Mouse (Mus musculus): Measurements from ENCODE around the gene Ehbp1l1. TPM values are rescaled to one million over a fixed set of nuclear protein-coding genes. Genes with fewer than 3 reads are reported as not detected.
A peak's percentile ranks its signal among the peaks of the same experiment; 100 is the strongest.

The Ehbp1l1 gene
- polyA plus RNA-seq, 1 experiment from 2014 or later: 43.4 TPM

DNA sequence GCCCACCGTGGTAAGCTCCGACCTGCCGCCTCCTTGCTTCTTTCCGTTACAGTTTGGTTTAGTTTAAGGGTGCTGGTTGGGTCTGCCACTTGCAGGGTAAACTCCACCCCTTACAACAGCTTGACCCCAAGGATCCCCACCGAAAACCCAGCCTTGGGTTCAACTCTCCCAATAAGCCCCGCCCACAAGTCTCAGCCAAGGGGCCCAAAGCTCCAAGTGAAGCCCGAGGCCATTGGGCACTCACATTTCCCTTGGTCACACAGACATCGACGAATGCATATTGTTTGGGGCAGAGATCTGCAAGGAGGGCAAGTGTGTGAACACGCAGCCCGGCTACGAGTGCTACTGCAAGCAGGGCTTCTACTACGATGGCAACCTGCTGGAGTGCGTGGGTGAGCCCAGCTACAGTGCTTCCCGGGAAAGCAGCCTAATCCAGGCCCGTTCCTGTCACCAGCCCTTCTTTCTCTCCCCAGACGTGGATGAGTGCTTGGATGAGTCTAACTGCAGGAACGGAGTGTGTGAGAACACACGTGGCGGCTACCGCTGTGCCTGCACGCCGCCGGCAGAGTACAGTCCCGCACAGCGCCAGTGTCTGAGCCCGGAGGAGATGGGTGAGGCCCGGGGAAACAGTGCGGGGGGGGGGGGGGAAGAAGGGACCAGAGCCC is 30.3 kb upstream of the Ehbp1l1 start:
- H3K4me3 ChIP-seq (ENCODE audit: low read depth, low read length): no peak overlapping the region
- ATAC-seq (ENCODE audit: low read depth) (peak; percentile 48; the same call in 1 of the 2 replicates), DNase-seq (ENCODE audit: low spot score) (no peak)
- H3K27me3 ChIP-seq (replicated peaks; ENCODE audit: control insufficient read depth, insufficient read depth, low read length): peaks cover 26% of the 10 kb centered on the region
- H3K9me3 ChIP-seq (ENCODE audit: control insufficient read depth, low read length): no peaks in the 10 kb centered on the region
- peak overlapping the region; percentile 46 for H3K9ac ChIP-seq (ENCODE audit: low read depth, low read length)
- peaks cover 80% of the 10 kb centered on the region for H3K36me3 ChIP-seq (ENCODE audit: control insufficient read depth, insufficient read depth, low read length)
- peak overlapping the region; percentile 33 for H3K4me2 ChIP-seq (ENCODE audit: low read depth, low read length)
- no peaks in the 10 kb centered on the region for H3K4me1 ChIP-seq (ENCODE audit: control insufficient read depth, insufficient read depth, low read length)
- no peak overlapping the region for H3K27ac ChIP-seq (replicated peaks; ENCODE audit: low read depth, low read length)
- 23% methylated on average over 15 of the region's 29 CpGs for WGBS

DNA sequence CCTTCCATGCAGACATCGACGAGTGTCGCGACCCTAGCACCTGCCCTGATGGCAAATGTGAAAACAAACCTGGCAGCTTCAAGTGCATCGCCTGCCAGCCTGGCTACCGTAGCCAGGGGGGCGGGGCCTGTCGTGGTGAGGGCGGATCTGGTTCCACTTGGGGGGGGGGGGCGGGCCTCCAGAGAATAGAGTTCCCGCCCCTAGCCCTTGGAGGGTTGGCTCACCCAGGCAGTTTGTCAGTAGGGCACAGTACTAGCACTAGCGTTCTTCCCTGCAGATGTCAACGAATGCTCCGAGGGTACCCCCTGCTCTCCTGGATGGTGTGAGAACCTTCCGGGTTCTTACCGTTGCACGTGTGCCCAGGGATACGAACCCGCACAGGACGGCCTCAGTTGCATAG is 25.6 kb upstream of the Ehbp1l1 start:
- DNase-seq (ENCODE audit: low spot score): peak; percentile 30
- H3K4me3 ChIP-seq (ENCODE audit: low read depth, low read length): no peak overlapping the region
- H3K36me3 ChIP-seq (ENCODE audit: control insufficient read depth, insufficient read depth, low read length): peaks cover 49% of the 10 kb centered on the region
- H3K4me1 ChIP-seq (ENCODE audit: control insufficient read depth, insufficient read depth, low read length): no peaks in the 10 kb centered on the region
- H3K27me3 ChIP-seq (replicated peaks; ENCODE audit: control insufficient read depth, insufficient read depth, low read length): peaks cover 37% of the 10 kb centered on the region
- ATAC-seq (ENCODE audit: low read depth): peak; percentile 30; the same call in 1 of the 2 replicates
- no peak overlapping the region for H3K4me2 ChIP-seq (ENCODE audit: low read depth, low read length)
- WGBS: 14% methylated on average over 17 of the region's 20 CpGs
- no peaks in the 10 kb centered on the region for H3K9me3 ChIP-seq (ENCODE audit: control insufficient read depth, low read length)
- no peak overlapping the region for H3K27ac ChIP-seq (replicated peaks; ENCODE audit: low read depth, low read length)
- H3K9ac ChIP-seq (ENCODE audit: low read depth, low read length): no peak overlapping the region

GRCm38 (mm10) chr19:5750951-5751350 is 24.8 kb upstream of the Ehbp1l1 start:
- Histone ChIP-seq H3K4me2 (ENCODE audit: low read depth, low read length) (no peak overlapping the region), H3K27me3 (replicated peaks; ENCODE audit: control insufficient read depth, insufficient read depth, low read length) (peaks cover 36% of the 10 kb centered on the region), H3K27ac (replicated peaks; ENCODE audit: low read depth, low read length) (no peak overlapping the region), H3K36me3 (ENCODE audit: control insufficient read depth, insufficient read depth, low read length) (peaks cover 42% of the 10 kb centered on the region), H3K4me3 (ENCODE audit: low read depth, low read length) (no peak overlapping the region), H3K4me1 (ENCODE audit: control insufficient read depth, insufficient read depth, low read length) (peaks cover 3% of the 10 kb centered on the region), H3K9ac (ENCODE audit: low read depth, low read length) (no peak overlapping the region), H3K9me3 (ENCODE audit: control insufficient read depth, low read length) (no peaks in the 10 kb centered on the region)
- WGBS: 11% methylated on average over 18 of the region's 22 CpGs
- DNase-seq (ENCODE audit: low spot score): no peak
- ATAC-seq (ENCODE audit: low read depth): no peak

- Histone ChIP-seq H3K4me2 (ENCODE audit: low read depth, low read length) (no peak overlapping the region), H3K4me3 (ENCODE audit: low read depth, low read length) (no peak overlapping the region), H3K36me3 (ENCODE audit: control insufficient read depth, insufficient read depth, low read length) (peaks cover 39% of the 10 kb centered on the region), H3K27me3 (replicated peaks; ENCODE audit: control insufficient read depth, insufficient read depth, low read length) (peaks cover 41% of the 10 kb centered on the region), H3K4me1 (ENCODE audit: control insufficient read depth, insufficient read depth, low read length) (peaks cover 12% of the 10 kb centered on the region), H3K9me3 (ENCODE audit: control insufficient read depth, low read length) (no peaks in the 10 kb centered on the region), H3K27ac (replicated peaks; ENCODE audit: low read depth, low read length) (no peak overlapping the region), H3K9ac (ENCODE audit: low read depth, low read length) (no peak overlapping the region)
- WGBS: 74% methylated on average over 6 of the region's 6 CpGs
- DNase-seq (ENCODE audit: low spot score) (no peak), ATAC-seq (ENCODE audit: low read depth) (no peak)
These were observed 23.4 kb upstream of the Ehbp1l1 start for GRCm38 (mm10) chr19:5749476-5749875.

DNA sequence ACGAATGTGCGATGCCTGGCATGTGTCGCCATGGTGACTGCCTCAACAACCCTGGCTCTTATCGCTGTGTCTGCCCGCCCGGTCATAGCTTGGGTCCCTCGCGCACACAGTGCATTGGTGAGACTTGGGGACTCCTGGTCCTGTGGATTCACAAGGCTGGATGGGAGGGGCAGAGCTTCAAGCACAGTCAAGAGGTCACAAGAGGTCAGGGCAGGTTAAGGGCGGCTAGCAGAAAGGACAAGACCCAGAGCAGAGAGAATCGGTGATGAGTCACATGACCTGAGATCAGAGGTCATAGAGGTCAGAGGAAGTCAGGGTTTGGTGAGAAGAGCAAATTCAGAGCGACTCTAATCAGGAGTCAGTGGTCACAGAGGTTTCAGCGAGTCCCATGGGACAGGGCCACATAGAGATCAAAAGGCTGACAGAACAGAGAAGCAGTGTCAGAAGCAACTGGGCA is 20.8 kb upstream of the Ehbp1l1 start:
- H3K27me3 ChIP-seq (replicated peaks; ENCODE audit: control insufficient read depth, insufficient read depth, low read length): peaks cover 41% of the 10 kb centered on the region
- H3K9me3 ChIP-seq (ENCODE audit: control insufficient read depth, low read length): no peaks in the 10 kb centered on the region
- DNase-seq (ENCODE audit: low spot score): no peak
- H3K9ac ChIP-seq (ENCODE audit: low read depth, low read length): no peak overlapping the region
- H3K27ac ChIP-seq (replicated peaks; ENCODE audit: low read depth, low read length): no peak overlapping the region
- ATAC-seq (ENCODE audit: low read depth): no peak
- peaks cover 21% of the 10 kb centered on the region; the same call in 1 of the 2 replicates for H3K36me3 ChIP-seq (ENCODE audit: control insufficient read depth, insufficient read depth, low read length)
- H3K4me1 ChIP-seq (ENCODE audit: control insufficient read depth, insufficient read depth, low read length): peaks cover 28% of the 10 kb centered on the region
- WGBS: 41% methylated on average over 12 of the region's 12 CpGs
- no peak overlapping the region for H3K4me2 ChIP-seq (ENCODE audit: low read depth, low read length)
- no peak overlapping the region for H3K4me3 ChIP-seq (ENCODE audit: low read depth, low read length)

GRCm38 (mm10) chr19:5745756-5746710 is 19.9 kb upstream of the Ehbp1l1 start:
- Histone ChIP-seq H3K9me3 (ENCODE audit: control insufficient read depth, low read length) (no peaks in the 10 kb centered on the region), H3K9ac (ENCODE audit: low read depth, low read length) (peak overlapping the region; percentile 48), H3K4me2 (ENCODE audit: low read depth, low read length) (peak overlapping the region; percentile 53), H3K27ac (replicated peaks; ENCODE audit: low read depth, low read length) (no peak overlapping the region), H3K4me3 (ENCODE audit: low read depth, low read length) (peak overlapping the region; percentile 23), H3K4me1 (ENCODE audit: control insufficient read depth, insufficient read depth, low read length) (peaks cover 32% of the 10 kb centered on the region), H3K27me3 (replicated peaks; ENCODE audit: control insufficient read depth, insufficient read depth, low read length) (peaks cover 36% of the 10 kb centered on the region), H3K36me3 (ENCODE audit: control insufficient read depth, insufficient read depth, low read length) (peaks cover 13% of the 10 kb centered on the region; the same call in 1 of the 2 replicates)
- no peak for DNase-seq (ENCODE audit: low spot score)
- 8% methylated on average over 20 of the region's 36 CpGs for WGBS
- no peak for ATAC-seq (ENCODE audit: low read depth)

GRCm38 (mm10) chr19:5743576-5743975 is 17.5 kb upstream of the Ehbp1l1 start:
- Histone ChIP-seq H3K4me2 (ENCODE audit: low read depth, low read length) (peak overlapping the region; percentile 91), H3K27me3 (replicated peaks; ENCODE audit: control insufficient read depth, insufficient read depth, low read length) (peaks cover 14% of the 10 kb centered on the region), H3K36me3 (ENCODE audit: control insufficient read depth, insufficient read depth, low read length) (peaks cover 9% of the 10 kb centered on the region; the same call in 1 of the 2 replicates), H3K27ac (replicated peaks; ENCODE audit: low read depth, low read length) (no peak overlapping the region), H3K9ac (ENCODE audit: low read depth, low read length) (0 out of 2 replicates have a peak overlapping the region, but pooled peaks have one; percentile 86), H3K9me3 (ENCODE audit: control insufficient read depth, low read length) (no peaks in the 10 kb centered on the region), H3K4me1 (ENCODE audit: control insufficient read depth, insufficient read depth, low read length) (peaks cover 43% of the 10 kb centered on the region), H3K4me3 (ENCODE audit: low read depth, low read length) (peak overlapping the region; percentile 8; the same call in 1 of the 2 replicates)
- DNase-seq (ENCODE audit: low spot score) (no peak), ATAC-seq (ENCODE audit: low read depth) (no peak)
- WGBS: 40% methylated on average over 5 of the region's 5 CpGs

GRCm38 (mm10) chr19:5742241-5742641 is 16.1 kb upstream of the Ehbp1l1 start:
- peaks cover 43% of the 10 kb centered on the region for H3K4me1 ChIP-seq (ENCODE audit: control insufficient read depth, insufficient read depth, low read length)
- H3K9ac ChIP-seq (ENCODE audit: low read depth, low read length): peak overlapping the region; percentile 86
- H3K27ac ChIP-seq (replicated peaks; ENCODE audit: low read depth, low read length): peak overlapping the region; percentile 96
- no peak for DNase-seq (ENCODE audit: low spot score)
- H3K36me3 ChIP-seq (ENCODE audit: control insufficient read depth, insufficient read depth, low read length): no peaks in the 10 kb centered on the region
- no peaks in the 10 kb centered on the region for H3K9me3 ChIP-seq (ENCODE audit: control insufficient read depth, low read length)
- ATAC-seq (ENCODE audit: low read depth): peak; percentile 8
- peak overlapping the region; percentile 66 for H3K4me3 ChIP-seq (ENCODE audit: low read depth, low read length)
- WGBS: 3% methylated on average over 24 of the region's 32 CpGs
- H3K4me2 ChIP-seq (ENCODE audit: low read depth, low read length): peak overlapping the region; percentile 91
- H3K27me3 ChIP-seq (replicated peaks; ENCODE audit: control insufficient read depth, insufficient read depth, low read length): peaks cover 14% of the 10 kb centered on the region
